Mouse (Mus musculus) liver, embryonic 15.5 days (tissue): ENCODE measurements around the gene Kcnmb3. TPM values are rescaled to one million over a fixed set of nuclear protein-coding genes. Genes with fewer than 3 reads are reported as not detected.

Experiments
- ATAC-seq: fragments of 200-750 bp; cut with Nextera tagmentation; 2 replicates; pipeline ENCODE4 v1.8.0; 2017; ENCODE audit warnings: moderate number of reproducible peaks, mild to moderate bottlenecking, moderate library complexity; ENCODE audit not compliant: insufficient read depth
- H3K27ac ChIP-seq: fragments of 300-500 bp; sonication (generic); replicated peaks from 2 replicates; pipeline ENCODE4 v1.5.1; 2015; ENCODE audit warnings: mild to moderate bottlenecking, inconsistent platforms
- H3K27me3 ChIP-seq: fragments of 300-500 bp; sonication (generic); 2 replicates; pipeline ENCODE4 v1.6.1; 2015; ENCODE audit warnings: mild to moderate bottlenecking, inconsistent platforms
- H3K36me3 ChIP-seq: fragments of 300-500 bp; sonication (generic); replicated peaks from 2 replicates; pipeline ENCODE4 v1.6.1; 2015; ENCODE audit warnings: moderate library complexity, mild to moderate bottlenecking, inconsistent platforms
- H3K4me1 ChIP-seq: fragments of 300-500 bp; sonication (generic); replicated peaks from 2 replicates; pipeline ENCODE4 v1.6.1; 2015; ENCODE audit warnings: inconsistent platforms
- H3K4me2 ChIP-seq: fragments of 300-500 bp; sonication (generic); 2 replicates; pipeline ENCODE4 v1.6.1; 2015; ENCODE audit warnings: moderate library complexity, mild to moderate bottlenecking, inconsistent platforms
- H3K4me3 ChIP-seq: fragments of 300-500 bp; sonication (generic); replicated peaks from 2 replicates; pipeline ENCODE4 v1.5.1; 2015; ENCODE audit warnings: mild to moderate bottlenecking, inconsistent platforms
- H3K9ac ChIP-seq: fragments of 300-500 bp; sonication (generic); 2 replicates; pipeline ENCODE4 v1.6.1; 2015; ENCODE audit warnings: moderate library complexity, mild to moderate bottlenecking, inconsistent platforms
- H3K9me3 ChIP-seq: fragments of 300-500 bp; sonication (generic); replicated peaks from 2 replicates; pipeline ENCODE4 v1.6.1; 2016; ENCODE audit warnings: inconsistent platforms
- WGBS: fragments of 180-500 bp; shearing (Covaris S2); methylation state at CpG from one replicate; pipeline ENCODE4 v1.1.7; 2015; ENCODE audit warnings: mixed read lengths; ENCODE audit not compliant: insufficient replicate concordance; 5-methylcytosine and 5-hydroxymethylcytosine counted together
- polyA plus RNA-seq: library from polyadenylated mRNA; unstranded; fragments of >200 nt; fragmentation: Nextera tagmentation; extraction: Ambion mirVana; gene quantifications from 2 replicates; pipeline ENCODE4 v1.2.1, GENCODE M21; 2015

Gene Kcnmb3
- polyA plus RNA-seq, 1 experiment from 2014 or later, result not detected

DNA sequence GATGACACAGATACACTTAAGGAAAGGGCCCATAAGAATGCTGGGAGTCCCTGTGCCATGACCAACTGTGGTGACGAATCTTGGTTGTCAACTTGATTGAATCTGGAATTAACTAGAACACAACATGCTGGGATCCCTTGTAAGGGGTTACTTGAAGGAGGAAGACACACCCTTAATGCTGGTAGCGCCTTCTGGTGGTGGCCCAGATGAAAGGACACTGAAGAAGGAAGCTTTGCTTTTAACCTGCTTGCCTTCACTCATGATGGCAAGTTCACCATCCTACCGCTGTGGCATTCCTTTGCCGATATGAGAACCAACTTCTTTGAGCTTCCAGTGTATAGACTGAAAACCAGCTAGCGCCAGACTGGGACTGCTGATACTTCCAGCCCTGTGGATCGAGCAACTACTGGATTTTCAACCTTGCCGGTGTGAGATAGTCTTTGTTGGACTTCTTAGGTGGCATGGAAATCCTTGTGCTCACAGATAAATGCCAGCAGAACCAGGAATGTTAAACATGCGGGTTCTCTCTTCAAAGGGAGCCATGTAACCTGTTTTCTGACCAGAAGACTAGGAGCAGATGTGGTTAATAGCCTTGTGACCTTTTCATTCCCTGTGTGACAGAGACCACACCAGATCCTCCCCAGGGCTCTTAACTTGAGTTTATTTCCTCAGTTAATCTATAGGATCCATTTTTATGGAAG, 2.5 kb upstream of the Kcnmb3 start:
- H3K4me1 ChIP-seq, result peaks cover 4% of the 10 kb centered on the region; the same call in 1 of the 2 replicates
- no peaks in the 10 kb centered on the region for H3K27me3 ChIP-seq
- no peak overlapping the region for H3K9ac ChIP-seq
- no peak overlapping the region for H3K4me2 ChIP-seq
- no peak overlapping the region for H3K4me3 ChIP-seq
- no peak for ATAC-seq
- WGBS, result 65% methylated on average over 8 of the region's 8 CpGs
- H3K27ac ChIP-seq, result no peak overlapping the region
- no peaks in the 10 kb centered on the region for H3K9me3 ChIP-seq
- no peaks in the 10 kb centered on the region for H3K36me3 ChIP-seq

DNA sequence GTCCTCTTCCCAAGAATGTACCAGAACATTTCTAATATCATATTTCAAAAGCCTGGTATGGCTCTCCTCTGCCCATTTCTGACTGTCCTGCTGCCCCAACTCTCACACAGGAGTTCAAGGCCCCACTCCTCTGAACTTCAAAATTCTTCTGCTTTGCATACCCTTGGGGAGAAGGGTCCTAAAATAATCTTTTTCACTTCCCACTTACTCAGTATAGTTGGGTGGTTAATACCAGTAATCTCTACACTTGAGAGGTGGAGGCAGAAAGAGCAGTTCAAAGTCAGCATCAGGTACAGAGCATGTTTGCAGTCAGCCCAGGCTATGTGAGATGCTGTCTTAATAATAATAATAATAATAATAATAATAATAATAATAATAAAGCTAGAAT, 1.1 kb downstream of the Kcnmb3 start:
- no peak overlapping the region for H3K9ac ChIP-seq
- peaks cover 4% of the 10 kb centered on the region; the same call in 1 of the 2 replicates for H3K4me1 ChIP-seq
- H3K4me3 ChIP-seq, result no peak overlapping the region
- no peak overlapping the region for H3K4me2 ChIP-seq
- H3K27me3 ChIP-seq, result no peaks in the 10 kb centered on the region
- H3K9me3 ChIP-seq, result no peaks in the 10 kb centered on the region
- H3K27ac ChIP-seq, result no peak overlapping the region
- ATAC-seq, result no peak
- no peaks in the 10 kb centered on the region for H3K36me3 ChIP-seq

DNA sequence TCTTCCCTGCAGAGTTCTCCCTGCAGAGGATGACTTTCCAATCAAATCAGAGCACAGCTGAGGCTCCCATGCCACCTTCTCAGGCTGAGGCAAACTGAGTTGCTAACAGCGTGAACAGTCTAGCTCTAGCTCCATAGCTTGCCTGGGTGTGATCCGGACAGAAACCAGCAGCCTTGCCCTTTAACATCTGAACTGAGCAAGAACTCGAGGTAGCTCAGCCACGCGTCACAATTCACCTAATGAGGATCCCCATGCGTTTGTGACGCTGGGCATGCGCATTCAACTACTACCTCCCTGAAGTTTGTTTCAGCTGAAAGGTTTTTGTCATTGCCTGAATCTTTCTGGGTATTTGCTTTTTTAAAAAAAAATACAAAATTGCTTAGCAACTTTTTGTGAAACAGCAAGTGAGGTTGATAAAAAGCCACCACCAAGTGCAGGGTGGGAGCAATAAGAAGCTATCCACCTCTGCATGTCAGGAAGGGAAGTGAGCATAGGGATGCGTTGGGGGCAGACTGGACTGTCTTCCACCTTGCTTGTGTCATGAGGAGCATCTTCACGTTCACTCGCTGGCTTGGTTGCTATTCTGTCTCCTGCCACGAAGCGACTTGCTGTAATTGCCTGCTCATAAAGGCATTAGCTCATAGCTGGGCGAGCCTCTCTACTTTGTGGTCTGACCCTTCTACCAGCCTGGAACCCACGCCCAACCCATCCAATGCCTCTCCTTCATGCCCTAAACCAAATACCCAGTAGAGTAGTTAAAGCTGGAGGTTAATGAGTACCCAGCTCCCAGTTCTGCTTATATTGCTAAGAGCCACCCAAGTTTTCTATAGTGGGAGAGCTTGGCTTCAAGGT, 1.7 kb downstream of the Kcnmb3 start:
- Histone ChIP-seq H3K9ac (no peak overlapping the region), H3K27ac (no peak overlapping the region), H3K27me3 (no peaks in the 10 kb centered on the region), H3K36me3 (no peaks in the 10 kb centered on the region), H3K4me1 (peaks cover 4% of the 10 kb centered on the region; the same call in 1 of the 2 replicates), H3K9me3 (no peaks in the 10 kb centered on the region), H3K4me2 (no peak overlapping the region), H3K4me3 (no peak overlapping the region)
- 63% methylated on average over 15 of the region's 15 CpGs for WGBS
- ATAC-seq, result no peak

DNA sequence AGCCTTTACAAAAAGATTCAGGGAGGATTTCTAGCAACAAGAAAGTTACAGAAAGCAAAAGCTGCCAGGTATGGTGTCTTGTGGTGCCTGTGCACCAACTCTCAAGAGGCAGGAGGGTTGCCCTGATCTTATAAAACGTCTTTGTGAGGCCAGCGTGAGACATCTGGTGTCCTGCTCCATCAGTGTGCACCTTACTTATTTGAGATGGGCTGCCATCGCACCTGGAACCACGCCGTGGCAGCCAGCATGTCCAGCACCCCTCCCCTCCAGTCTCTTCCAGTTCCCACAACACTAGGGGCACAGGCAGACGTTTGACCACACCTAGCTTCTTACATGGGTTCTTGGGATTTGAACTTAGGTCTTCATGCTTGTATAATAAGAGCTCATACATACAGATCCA, 3.9 kb downstream of the Kcnmb3 start:
- no peaks in the 10 kb centered on the region for H3K36me3 ChIP-seq
- no peaks in the 10 kb centered on the region for H3K9me3 ChIP-seq
- no peak overlapping the region for H3K4me3 ChIP-seq
- H3K9ac ChIP-seq, result no peak overlapping the region
- H3K27ac ChIP-seq, result no peak overlapping the region
- H3K27me3 ChIP-seq, result no peaks in the 10 kb centered on the region
- H3K4me1 ChIP-seq, result no peaks in the 10 kb centered on the region
- no peak for ATAC-seq
- 62% methylated on average over 6 of the region's 6 CpGs for WGBS
- no peak overlapping the region for H3K4me2 ChIP-seq

GRCm38 (mm10) chr3:32486543-32486942, 5.5 kb downstream of the Kcnmb3 start:
- Histone ChIP-seq H3K4me1 (no peaks in the 10 kb centered on the region), H3K4me3 (no peak overlapping the region), H3K9ac (no peak overlapping the region), H3K27ac (no peak overlapping the region), H3K27me3 (no peaks in the 10 kb centered on the region), H3K9me3 (no peaks in the 10 kb centered on the region), H3K36me3 (no peaks in the 10 kb centered on the region), H3K4me2 (no peak overlapping the region)
- 49% methylated on average over 4 of the region's 4 CpGs for WGBS
- no peak for ATAC-seq

DNA sequence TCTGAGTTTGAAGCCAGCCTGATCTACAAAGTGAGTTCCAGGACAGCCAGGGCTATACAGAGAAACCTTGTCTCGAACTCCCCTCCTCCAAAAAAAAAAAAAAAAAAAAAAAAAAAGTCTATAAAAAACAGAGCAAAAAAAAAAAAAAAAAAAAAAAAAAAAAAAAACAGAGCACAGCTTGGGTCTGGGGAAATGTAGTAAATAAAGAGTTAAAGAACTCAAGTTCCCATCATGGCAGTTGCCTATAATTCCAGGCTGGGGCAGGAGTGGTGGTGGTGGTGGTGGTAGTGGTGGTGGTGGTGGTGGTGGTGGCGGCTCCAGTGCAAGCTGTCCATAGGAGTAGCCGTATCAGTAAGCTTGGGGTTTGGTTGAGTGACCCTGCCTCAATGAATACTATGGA, 9.0 kb downstream of the Kcnmb3 start:
- no peaks in the 10 kb centered on the region for H3K4me1 ChIP-seq
- 56% methylated on average over 3 of the region's 3 CpGs for WGBS
- no peak overlapping the region for H3K27ac ChIP-seq
- no peaks in the 10 kb centered on the region for H3K9me3 ChIP-seq
- H3K4me2 ChIP-seq, result no peak overlapping the region
- H3K36me3 ChIP-seq, result no peaks in the 10 kb centered on the region
- ATAC-seq, result no peak
- no peak overlapping the region for H3K4me3 ChIP-seq
- no peak overlapping the region for H3K9ac ChIP-seq
- H3K27me3 ChIP-seq, result no peaks in the 10 kb centered on the region

DNA sequence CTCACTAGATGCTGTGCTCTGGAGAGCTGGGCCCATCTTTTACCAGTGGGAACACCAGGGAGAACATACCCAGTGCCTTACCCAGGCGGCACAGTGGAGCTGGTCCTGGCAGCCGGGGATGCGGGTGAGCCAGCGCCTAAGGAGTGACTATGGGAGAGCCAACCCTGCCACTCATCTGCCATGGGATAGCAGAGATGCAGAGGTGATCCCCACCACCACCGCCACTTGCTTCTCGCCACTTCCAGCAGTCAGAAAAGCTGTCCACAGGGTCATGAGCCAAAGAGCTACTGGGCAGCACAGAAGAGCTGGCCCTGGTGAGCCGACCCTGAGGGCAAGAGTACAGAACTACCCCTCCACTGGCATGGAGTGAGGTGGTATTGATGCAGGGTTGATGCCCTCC, 12.1 kb downstream of the Kcnmb3 start:
- 61% methylated on average over 7 of the region's 7 CpGs for WGBS
- no peak for ATAC-seq
- no peaks in the 10 kb centered on the region for H3K27me3 ChIP-seq
- no peak overlapping the region for H3K4me3 ChIP-seq
- H3K4me2 ChIP-seq, result no peak overlapping the region
- H3K9me3 ChIP-seq, result no peaks in the 10 kb centered on the region
- H3K27ac ChIP-seq, result no peak overlapping the region
- no peaks in the 10 kb centered on the region for H3K36me3 ChIP-seq
- H3K9ac ChIP-seq, result no peak overlapping the region
- H3K4me1 ChIP-seq, result no peaks in the 10 kb centered on the region

GRCm38 (mm10) chr3:32473184-32473583, 18.8 kb downstream of the Kcnmb3 start:
- Histone ChIP-seq H3K4me3 (no peak overlapping the region), H3K9ac (no peak overlapping the region), H3K4me2 (no peak overlapping the region), H3K27ac (no peak overlapping the region), H3K27me3 (no peaks in the 10 kb centered on the region), H3K9me3 (no peaks in the 10 kb centered on the region), H3K36me3 (no peaks in the 10 kb centered on the region), H3K4me1 (no peaks in the 10 kb centered on the region)
- no peak for ATAC-seq
- WGBS, result 67% methylated on average over 10 of the region's 10 CpGs

- H3K4me2 ChIP-seq, result no peak overlapping the region
- H3K9ac ChIP-seq, result no peak overlapping the region
- no peaks in the 10 kb centered on the region for H3K36me3 ChIP-seq
- H3K27ac ChIP-seq, result no peak overlapping the region
- no peaks in the 10 kb centered on the region for H3K9me3 ChIP-seq
- H3K4me1 ChIP-seq, result no peaks in the 10 kb centered on the region
- ATAC-seq, result no peak
- H3K27me3 ChIP-seq, result no peaks in the 10 kb centered on the region
- no peak overlapping the region for H3K4me3 ChIP-seq
- WGBS, result 57% methylated on average over 14 of the region's 14 CpGs
Measured at GRCm38 (mm10) chr3:32472191-32472900, 19.7 kb downstream of the Kcnmb3 start.

- H3K27me3 ChIP-seq, result no peaks in the 10 kb centered on the region
- no peak overlapping the region for H3K4me2 ChIP-seq
- ATAC-seq, result no peak
- no peaks in the 10 kb centered on the region for H3K9me3 ChIP-seq
- no peaks in the 10 kb centered on the region for H3K4me1 ChIP-seq
- no peak overlapping the region for H3K27ac ChIP-seq
- H3K36me3 ChIP-seq, result no peaks in the 10 kb centered on the region; the same call in 1 of the 2 replicates
- 55% methylated on average over 6 of the region's 6 CpGs for WGBS
- no peak overlapping the region for H3K4me3 ChIP-seq
- no peak overlapping the region for H3K9ac ChIP-seq
Measured at GRCm38 (mm10) chr3:32471098-32471497, 20.9 kb downstream of the Kcnmb3 start.

- Histone ChIP-seq H3K9me3 (no peaks in the 10 kb centered on the region), H3K27ac (no peak overlapping the region), H3K4me3 (no peak overlapping the region), H3K36me3 (no peaks in the 10 kb centered on the region; the same call in 1 of the 2 replicates), H3K27me3 (no peaks in the 10 kb centered on the region), H3K4me2 (no peak overlapping the region), H3K4me1 (no peaks in the 10 kb centered on the region), H3K9ac (no peak overlapping the region)
- 72% methylated on average over 7 of the region's 7 CpGs for WGBS
- ATAC-seq, result no peak
Measured at GRCm38 (mm10) chr3:32470449-32470848, 21.6 kb downstream of the Kcnmb3 start.
